Mouse (Mus musculus) ES-Bruce4 (cell line): ENCODE data around the gene Ribc2.

Experiments
- CTCF ChIP-seq: IDR thresholded peaks from one replicate; pipeline ENCODE4 v1.8.1; 2011; ENCODE audit warnings: low read depth, low read length
- EP300 ChIP-seq: IDR thresholded peaks from 2 replicates; pipeline ENCODE4 v1.6.1; 2011; ENCODE audit warnings: low read depth, low read length; ENCODE audit not compliant: insufficient read depth
- POLR2A ChIP-seq: IDR thresholded peaks from one replicate; pipeline ENCODE4 v1.8.1; 2011; ENCODE audit warnings: low read length; ENCODE audit not compliant: insufficient read depth

DNA sequence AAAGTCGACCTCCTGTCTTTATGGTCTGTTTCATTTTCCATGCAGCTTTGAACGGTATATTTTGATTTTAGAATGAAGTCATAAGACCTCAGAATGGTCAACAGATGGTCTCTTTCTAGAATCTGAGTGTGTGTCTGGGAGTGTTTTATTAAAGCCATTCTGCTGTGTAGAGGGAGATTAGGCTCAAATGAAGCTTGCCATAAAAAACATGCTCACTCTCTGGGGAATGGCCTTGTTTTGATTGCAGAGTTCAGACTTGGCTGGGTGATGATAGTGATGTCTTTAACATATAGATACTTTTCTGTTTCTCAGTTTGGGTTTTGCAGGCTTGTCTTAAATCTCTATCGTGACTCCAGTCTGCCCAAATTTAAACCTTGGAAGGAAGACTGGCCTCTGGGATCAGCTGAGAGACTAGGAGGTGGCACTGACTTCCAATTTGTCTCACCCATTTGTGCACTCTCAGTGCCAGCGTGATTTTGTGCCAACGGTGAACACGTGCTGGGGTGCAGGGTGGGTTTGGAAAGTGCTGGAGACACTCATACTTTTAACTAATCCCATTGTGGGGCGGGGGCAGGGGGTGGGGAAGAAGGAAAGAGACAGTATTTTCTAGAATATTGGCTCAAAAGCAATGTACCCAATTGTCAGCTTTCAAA lies 47.8 kb downstream of the Ribc2 start:
- TF ChIP-seq CTCF = no peak
- TF ChIP-seq POLR2A = no peak
- no peak for TF ChIP-seq EP300
